Mouse (Mus musculus) cerebellum, adult 2 months (tissue): Measurements from ENCODE around the gene Eomes. TPM values are rescaled to one million over a fixed set of nuclear protein-coding genes. Genes with fewer than 3 reads are reported as not detected.

Source experiments
- DNase-seq, 2 experiments: peaks; one replicate each; pipeline ENCODE4 v3.0.0; 2021
- H3K27ac ChIP-seq: fragments of 200-500 bp; 2 replicates; pipeline ENCODE4 v1.5.1; 2012; ENCODE audit warnings: low read length, control low read depth, inconsistent platforms; ENCODE audit not compliant: insufficient read depth
- H3K27me3 ChIP-seq: fragments of 200-500 bp; 2 replicates; pipeline ENCODE4 v1.6.1; 2012; ENCODE audit warnings: inconsistent platforms, mild to moderate bottlenecking, low read length, moderate library complexity; ENCODE audit not compliant: control insufficient read depth, insufficient read depth
- H3K4me1 ChIP-seq: fragments of 200-500 bp; 2 replicates; pipeline ENCODE4 v1.6.1; 2011; ENCODE audit warnings: low read length; ENCODE audit not compliant: control insufficient read depth, insufficient read depth
- H3K4me3 ChIP-seq: fragments of 200-500 bp; replicated peaks from 2 replicates; pipeline ENCODE3; 2011; ENCODE audit warnings: mild to moderate bottlenecking, low read depth, low read length, control low read depth; ENCODE audit not compliant: insufficient read depth
- CTCF ChIP-seq: fragments of 200-500 bp; IDR thresholded peaks from 2 replicates; pipeline ENCODE4 v1.5.1; 2011; ENCODE audit warnings: low read depth, mild to moderate bottlenecking, control low read depth, low read length, moderate library complexity, borderline replicate concordance; ENCODE audit not compliant: insufficient read depth
- POLR2A ChIP-seq: fragments of 200-500 bp; IDR thresholded peaks from 2 replicates; pipeline ENCODE4 v1.6.1; 2011; ENCODE audit warnings: low read length, control low read depth, borderline replicate concordance; ENCODE audit not compliant: insufficient read depth
- WGBS: fragments of 180-500 bp; shearing (Covaris S2); methylation state at CpG from one replicate; pipeline ENCODE4 v1.1.7; 2018; 5-methylcytosine and 5-hydroxymethylcytosine counted together
- polyA plus RNA-seq: library from polyadenylated mRNA; depleted of rRNA; stranded (reverse); fragments of >200 nt; gene quantifications from 2 replicates; pipeline ENCODE4 v1.2.3, GENCODE M21; 2012

The Eomes gene
- polyA plus RNA-seq, 1 experiment, result 6.0 TPM

DNA sequence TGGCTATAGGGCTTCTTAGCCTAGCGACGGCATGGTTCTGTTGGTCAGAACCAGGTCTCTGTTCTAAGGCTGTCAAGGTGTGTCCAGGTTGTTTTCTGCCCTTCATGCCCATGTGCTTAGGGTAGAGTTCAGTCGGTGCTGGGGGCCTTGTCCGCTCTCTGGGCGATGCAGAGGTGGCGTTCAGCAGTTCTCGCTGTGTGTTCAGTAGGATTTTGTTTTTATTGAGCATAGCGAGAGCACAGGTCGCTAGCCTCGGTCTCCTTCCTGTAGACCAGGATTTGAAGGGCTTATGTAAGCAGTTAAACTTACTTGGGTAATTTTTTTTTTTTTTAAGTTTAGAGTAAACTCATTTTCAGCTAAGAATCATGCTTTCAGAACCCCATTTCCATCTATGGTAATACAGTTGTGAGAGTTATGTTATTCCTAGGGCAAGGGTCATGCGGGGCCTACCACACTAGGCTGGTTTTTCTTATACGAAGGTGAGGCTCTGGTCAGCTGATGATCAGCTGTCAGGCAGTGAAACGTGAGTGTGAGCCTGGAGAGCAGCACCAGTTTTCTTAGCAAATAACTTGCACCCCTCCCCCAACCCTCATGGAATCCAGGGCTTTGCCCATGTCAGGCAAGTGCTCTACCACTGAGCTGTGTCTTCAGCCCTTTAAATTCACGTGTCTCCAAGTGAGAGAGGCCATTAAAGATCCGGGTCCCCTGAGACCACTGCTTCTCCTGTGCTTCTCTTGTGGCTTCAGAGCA is 33.1 kb downstream of the Eomes start:
- Histone ChIP-seq H3K27me3 (no peaks in the 10 kb centered on the region), H3K27ac (no peak overlapping the region), H3K4me1 (0 out of 2 replicates have a peak, but pooled peaks cover 7% of the 10 kb centered on the region), H3K4me3 (no peak overlapping the region)
- no peak for TF ChIP-seq CTCF
- TF ChIP-seq POLR2A, result no peak
- 81% methylated on average over 15 of the region's 15 CpGs for WGBS
- DNase-seq, result no peak

GRCm38 (mm10) chr9:118512681-118513233 is 34.7 kb downstream of the Eomes start:
- 82% methylated on average over 3 of the region's 3 CpGs for WGBS
- Histone ChIP-seq H3K27ac (no peak overlapping the region), H3K4me1 (0 out of 2 replicates have a peak, but pooled peaks cover 7% of the 10 kb centered on the region), H3K27me3 (no peaks in the 10 kb centered on the region), H3K4me3 (no peak overlapping the region)
- no peak for DNase-seq
- no peak for TF ChIP-seq CTCF
- TF ChIP-seq POLR2A, result no peak

GRCm38 (mm10) chr9:118515476-118515875 is 37.5 kb downstream of the Eomes start:
- H3K27ac ChIP-seq, result no peak overlapping the region
- DNase-seq, result no peak
- WGBS, result 95% methylated on average over 6 of the region's 6 CpGs
- TF ChIP-seq POLR2A (no peak), CTCF (no peak)
- H3K4me1 ChIP-seq, result no peaks in the 10 kb centered on the region; the same call in 1 of the 2 replicates
- H3K4me3 ChIP-seq, result no peak overlapping the region
- H3K27me3 ChIP-seq, result no peaks in the 10 kb centered on the region

DNA sequence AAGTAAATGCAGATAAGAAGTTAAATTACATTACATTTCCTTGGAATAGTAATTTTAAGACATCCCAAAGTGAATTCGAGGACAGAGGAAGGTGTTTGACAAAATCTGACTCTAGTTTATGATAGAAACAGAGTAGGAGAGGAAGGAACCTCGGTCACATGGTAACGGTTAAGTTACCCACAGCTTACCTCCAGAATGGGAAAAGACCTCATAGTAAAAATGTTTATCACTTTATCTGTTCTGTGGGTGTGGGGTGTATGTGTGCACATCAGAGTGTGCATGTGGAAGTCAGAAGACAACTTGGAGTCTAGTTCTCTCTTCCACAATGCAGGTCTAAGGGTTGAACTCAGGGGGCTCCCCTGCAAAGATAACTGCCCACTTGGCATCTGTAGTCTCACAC is 38.1 kb downstream of the Eomes start:
- no peak for DNase-seq
- Histone ChIP-seq H3K27ac (no peak overlapping the region), H3K4me1 (peaks cover 4% of the 10 kb centered on the region; the same call in 1 of the 2 replicates), H3K27me3 (no peaks in the 10 kb centered on the region), H3K4me3 (no peak overlapping the region)
- TF ChIP-seq POLR2A (no peak), CTCF (no peak)
- WGBS, result 96% methylated on average over 3 of the region's 3 CpGs

DNA sequence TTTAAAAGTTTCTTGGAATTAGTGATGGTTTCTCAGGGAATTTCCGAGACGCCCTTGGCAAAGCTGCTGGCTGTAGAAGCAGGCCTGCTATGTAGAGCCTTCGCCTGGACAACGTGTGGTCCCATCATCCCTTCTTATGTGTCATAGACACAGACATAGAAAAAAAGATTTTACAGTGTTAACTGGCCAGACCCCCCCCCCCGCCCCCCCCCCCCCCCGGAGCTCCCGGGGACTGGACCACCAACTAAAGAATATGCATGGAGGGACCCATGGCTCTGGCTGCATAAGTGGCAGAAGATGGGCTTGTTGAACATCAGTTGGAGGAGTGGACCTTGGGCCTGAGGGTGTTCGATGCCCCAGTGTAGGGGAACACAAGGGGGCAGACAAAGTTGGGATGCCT is 39.6 kb downstream of the Eomes start:
- Histone ChIP-seq H3K27me3 (no peaks in the 10 kb centered on the region), H3K4me1 (peaks cover 4% of the 10 kb centered on the region; the same call in 1 of the 2 replicates), H3K4me3 (no peak overlapping the region), H3K27ac (no peak overlapping the region)
- WGBS, result 62% methylated on average over 8 of the region's 8 CpGs
- DNase-seq, result no peak
- TF ChIP-seq CTCF (no peak), POLR2A (no peak)

GRCm38 (mm10) chr9:118519101-118519500 is 41.1 kb downstream of the Eomes start:
- Histone ChIP-seq H3K4me1 (peaks cover 4% of the 10 kb centered on the region; the same call in 1 of the 2 replicates), H3K4me3 (no peak overlapping the region), H3K27ac (no peak overlapping the region), H3K27me3 (no peaks in the 10 kb centered on the region)
- 66% methylated on average over 8 of the region's 8 CpGs for WGBS
- TF ChIP-seq POLR2A (no peak), CTCF (no peak)
- DNase-seq, result no peak

GRCm38 (mm10) chr9:118520011-118520410 is 42.0 kb downstream of the Eomes start:
- Histone ChIP-seq H3K27me3 (no peaks in the 10 kb centered on the region), H3K4me3 (no peak overlapping the region), H3K4me1 (peaks cover 4% of the 10 kb centered on the region; the same call in 1 of the 2 replicates), H3K27ac (no peak overlapping the region)
- peak; percentile 36 to 52 for DNase-seq
- 36% methylated on average over 8 of the region's 8 CpGs for WGBS
- TF ChIP-seq POLR2A (no peak), CTCF (no peak)

DNA sequence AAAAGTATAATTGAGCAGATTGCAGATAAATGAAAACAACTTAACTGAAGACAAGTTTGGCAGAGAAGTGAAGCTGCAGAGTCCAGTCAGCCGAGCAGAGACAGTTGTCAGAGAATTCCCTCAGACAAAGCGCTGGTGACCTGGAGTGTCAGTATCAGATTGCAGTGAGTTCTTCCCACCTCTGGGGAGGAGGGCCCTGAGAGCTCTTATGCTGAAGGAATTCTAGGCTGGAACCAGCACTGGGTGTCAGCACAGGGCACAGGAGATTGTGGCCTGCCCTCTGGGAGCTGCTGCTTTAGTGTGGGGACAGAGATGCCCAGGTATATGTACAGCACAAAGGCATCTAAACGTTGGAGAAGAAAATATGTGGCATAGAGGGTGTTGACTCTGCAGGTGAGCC is 42.8 kb downstream of the Eomes start:
- Histone ChIP-seq H3K4me3 (no peak overlapping the region), H3K27ac (no peak overlapping the region), H3K4me1 (peaks cover 4% of the 10 kb centered on the region; the same call in 1 of the 2 replicates), H3K27me3 (no peaks in the 10 kb centered on the region)
- no peak for DNase-seq
- no peak for TF ChIP-seq CTCF
- no peak for TF ChIP-seq POLR2A
- WGBS, result 28% methylated on average over 3 of the region's 3 CpGs

DNA sequence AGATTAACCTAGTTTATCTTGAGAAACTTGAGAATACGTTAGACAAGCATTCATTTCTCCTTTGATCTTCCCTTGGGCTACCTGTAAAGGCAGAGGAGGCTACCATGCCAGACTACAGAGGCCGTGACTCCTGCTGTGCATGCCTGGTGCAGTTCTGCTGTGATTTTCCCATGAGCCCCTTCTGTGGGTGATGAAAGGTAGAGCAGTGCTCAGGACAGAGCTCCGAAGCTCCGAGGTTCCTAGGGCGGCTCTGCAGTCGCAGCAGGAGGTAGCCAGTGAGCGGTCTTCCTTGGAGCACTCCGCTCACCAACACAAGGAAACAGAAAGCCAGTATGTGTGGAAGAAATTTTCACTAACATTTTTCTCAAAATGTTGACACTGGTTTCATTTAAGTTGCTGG is 43.6 kb downstream of the Eomes start:
- DNase-seq, result no peak
- Histone ChIP-seq H3K27ac (no peak overlapping the region), H3K27me3 (no peaks in the 10 kb centered on the region), H3K4me3 (no peak overlapping the region), H3K4me1 (peaks cover 4% of the 10 kb centered on the region; the same call in 1 of the 2 replicates)
- no peak for TF ChIP-seq CTCF
- WGBS, result 70% methylated on average over 8 of the region's 8 CpGs
